Mouse (Mus musculus): Measurements from ENCODE around the gene Arhgap29.

DNA sequence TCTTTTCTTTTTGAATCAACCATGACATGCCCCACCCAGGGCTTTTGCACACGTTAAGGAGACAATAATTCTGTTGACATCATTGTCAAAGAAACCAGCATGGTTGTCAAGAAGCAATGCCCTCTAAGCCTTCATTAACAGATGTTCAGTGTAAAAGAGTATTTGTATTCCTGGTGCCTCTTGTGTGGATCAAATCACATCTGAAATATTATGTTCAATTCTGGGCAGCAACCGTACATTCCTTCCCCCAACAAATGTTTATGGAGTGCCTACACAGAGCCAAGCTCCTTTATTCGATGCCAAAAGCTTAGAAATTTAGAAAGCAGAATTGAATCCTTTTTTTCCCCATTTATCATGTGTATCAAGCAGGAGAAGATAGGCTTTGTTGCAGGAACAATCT is 31.6 kb upstream of the Arhgap29 start:
- TF ChIP-seq CTCF (conservative IDR thresholded peaks at IDR 0.05; ENCODE audit: low read length) (no peak), NANOG (IDR thresholded peaks at IDR 0.05; ENCODE audit: borderline replicate concordance, low read length) (no peak)

Measured in E14TG2a.4 (cell line).